Mouse (Mus musculus) liver, postnatal 0 days (tissue): ENCODE measurements at regions not wholly inside any gene's neighbourhood (a gene's known extent, or its start where the extent isn't known, plus 50 kb on each side); places are given as distances from the start of the nearest gene placed in this dataset.

Source experiments
- CTCF ChIP-seq: sonication (generic); IDR thresholded peaks from 2 replicates; pipeline ENCODE4 v1.5.1; 2016; ENCODE audit warnings: antibody characterized with exemption, low read depth
- EP300 ChIP-seq: IDR thresholded peaks from 2 replicates; pipeline ENCODE4 v1.6.1; 2016; ENCODE audit warnings: antibody characterized with exemption, low read depth, mild to moderate bottlenecking

DNA sequence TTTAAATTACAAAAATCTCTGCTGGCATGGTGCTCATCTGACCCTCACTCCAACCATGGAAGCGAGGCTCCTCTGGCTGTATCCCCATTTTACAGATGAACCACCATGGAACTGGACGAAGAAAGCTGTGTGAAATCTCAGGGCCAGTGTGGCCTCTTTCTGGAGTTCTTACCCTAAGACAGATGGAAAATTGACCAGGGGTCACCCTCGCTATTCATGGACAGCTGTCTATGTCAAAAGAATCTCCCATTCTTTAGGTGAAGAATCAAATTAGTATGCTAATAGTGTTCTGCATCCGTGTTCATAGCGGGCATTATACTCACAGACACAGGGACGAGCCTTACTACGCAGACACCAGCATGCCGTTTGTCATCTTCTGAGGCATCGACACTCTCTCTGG is 78.6 kb upstream of the Sox2 start:
- TF ChIP-seq CTCF (no peak), EP300 (no peak)
